Mouse (Mus musculus) embryonic facial prominence, embryonic 13.5 days (tissue): Measurements from ENCODE around the gene Pfkp. TPM values are rescaled to one million over a fixed set of nuclear protein-coding genes. Genes with fewer than 3 reads are reported as not detected.

Experiments used
- ATAC-seq: fragments of 200-750 bp; cut with Nextera tagmentation; 2 replicates; pipeline ENCODE4 v1.8.0; 2017; ENCODE audit warnings: low read depth; ENCODE audit not compliant: insufficient number of reproducible peaks, insufficient read depth, low FRiP score, low TSS enrichment
- H3K27ac ChIP-seq: fragments of 300-500 bp; sonication (generic); 2 replicates; pipeline ENCODE4 v1.5.1; 2015; ENCODE audit warnings: moderate library complexity, mild to moderate bottlenecking, inconsistent platforms
- H3K27me3 ChIP-seq: fragments of 300-500 bp; sonication (generic); 2 replicates; pipeline ENCODE4 v1.6.1; 2015; ENCODE audit warnings: mild to moderate bottlenecking, inconsistent platforms
- H3K36me3 ChIP-seq: fragments of 300-500 bp; sonication (generic); 2 replicates; pipeline ENCODE4 v1.6.1; 2015; ENCODE audit warnings: mild to moderate bottlenecking, inconsistent platforms
- H3K4me1 ChIP-seq: fragments of 300-500 bp; sonication (generic); 2 replicates; pipeline ENCODE4 v1.6.1; 2015; ENCODE audit warnings: inconsistent platforms
- H3K4me2 ChIP-seq: fragments of 300-500 bp; sonication (generic); 2 replicates; pipeline ENCODE4 v1.6.1; 2015; ENCODE audit warnings: moderate library complexity, mild to moderate bottlenecking, inconsistent platforms
- H3K4me3 ChIP-seq: fragments of 300-500 bp; sonication (generic); 2 replicates; pipeline ENCODE4 v1.5.1; 2015; ENCODE audit warnings: mild to moderate bottlenecking, inconsistent platforms
- H3K9ac ChIP-seq: fragments of 300-500 bp; sonication (generic); 2 replicates; pipeline ENCODE4 v1.6.1; 2015; ENCODE audit warnings: mild to moderate bottlenecking, inconsistent platforms
- H3K9me3 ChIP-seq: fragments of 300-500 bp; sonication (generic); 2 replicates; pipeline ENCODE4 v1.6.1; 2016; ENCODE audit warnings: inconsistent platforms
- WGBS: fragments of 180-500 bp; shearing (Covaris S2); methylation state at CpG from one replicate; pipeline ENCODE4 v1.1.7; 2015; ENCODE audit warnings: mixed read lengths; 5-methylcytosine and 5-hydroxymethylcytosine counted together
- polyA plus RNA-seq: library from polyadenylated mRNA; unstranded; fragments of >200 nt; fragmentation: Nextera tagmentation; extraction: Ambion mirVana; gene quantifications from 2 replicates; pipeline ENCODE4 v1.2.1, GENCODE M21; 2015

Pfkp gene
- polyA plus RNA-seq, 1 experiment from 2014 or later, result 14.4 TPM

GRCm38 (mm10) chr13:6532683-6533082 is 115.9 kb downstream of the Pfkp start:
- no peaks in the 10 kb centered on the region for H3K27me3 ChIP-seq
- no peaks in the 10 kb centered on the region for H3K36me3 ChIP-seq
- no peak overlapping the region for H3K4me2 ChIP-seq
- H3K9me3 ChIP-seq, result no peaks in the 10 kb centered on the region
- no peaks in the 10 kb centered on the region for H3K4me1 ChIP-seq
- WGBS, result 91% methylated on average over 1 of the region's 1 CpGs
- H3K9ac ChIP-seq, result no peak overlapping the region
- no peak overlapping the region for H3K27ac ChIP-seq
- no peak for ATAC-seq
- H3K4me3 ChIP-seq, result no peak overlapping the region

Other genes starting within 250 kb of the Pfkp start
- gene Pitrm1, start 100.6 kb downstream of the Pfkp start, polyA plus RNA-seq, result 81.1 and 86.0 TPM in 2 replicates